Mouse (Mus musculus) testis, adult 2 months (tissue): ENCODE results near the gene Gm20388.

ENCODE experiments used
- CTCF ChIP-seq: fragments of 200-500 bp; IDR thresholded peaks from 2 replicates; pipeline ENCODE4 v1.5.1; 2012; ENCODE audit warnings: low read depth, mild to moderate bottlenecking, inconsistent platforms, low read length, moderate library complexity; ENCODE audit not compliant: control insufficient read depth, insufficient read depth, insufficient replicate concordance
- POLR2A ChIP-seq: fragments of 200-500 bp; IDR thresholded peaks from 2 replicates; pipeline ENCODE4 v1.6.1; 2012; ENCODE audit warnings: low read depth, mild to moderate bottlenecking, inconsistent platforms, low read length, moderate library complexity; ENCODE audit not compliant: control insufficient read depth

DNA sequence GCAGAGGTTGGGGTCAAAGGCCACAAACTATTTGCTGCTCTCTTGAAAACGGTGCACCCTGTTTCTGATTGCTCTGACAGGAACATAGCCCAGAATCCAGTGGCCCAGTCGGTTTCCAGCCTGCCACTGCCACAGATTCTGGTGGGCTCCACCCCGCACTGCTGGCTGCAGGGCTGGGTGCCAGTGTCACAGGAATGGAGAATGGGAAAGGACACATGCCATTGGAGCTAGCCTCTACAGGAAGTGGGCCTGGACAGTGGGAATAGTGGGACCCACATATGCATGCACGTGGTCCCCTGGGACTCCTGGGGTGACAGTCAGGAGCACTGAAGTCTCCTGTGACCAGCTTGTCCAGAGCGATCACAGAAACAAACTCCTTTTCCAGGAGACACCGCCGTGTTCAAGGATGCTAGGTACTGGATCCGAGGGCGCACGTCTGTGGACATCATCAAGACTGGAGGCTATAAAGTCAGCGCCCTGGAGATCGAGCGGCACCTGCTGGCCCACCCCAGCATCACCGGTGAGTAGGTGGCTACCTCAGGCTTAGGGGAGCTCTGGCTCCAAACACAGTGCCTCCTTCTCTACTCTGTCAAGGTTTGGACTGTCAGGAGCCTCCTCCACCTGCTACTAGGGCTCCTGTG is 2902.1 kb downstream of the Gm20388 start:
- TF ChIP-seq CTCF, result no peak
- TF ChIP-seq POLR2A, result no peak
